Mouse (Mus musculus) heart, postnatal 0 days (tissue): ENCODE data around the gene A530016L24Rik.

ENCODE experiments used
- CTCF ChIP-seq: IDR thresholded peaks from 2 replicates; pipeline ENCODE4 v1.5.1; 2016; ENCODE audit warnings: antibody characterized with exemption, control low read depth, low read depth
- EP300 ChIP-seq: IDR thresholded peaks from 2 replicates; pipeline ENCODE4 v1.6.1; 2016; ENCODE audit warnings: antibody characterized with exemption, low read depth

- no peak for TF ChIP-seq CTCF
- TF ChIP-seq EP300 = no peak
These were observed 49.3 kb upstream of the A530016L24Rik start for GRCm38 (mm10) chr12:112439993-112440392.
